Mouse (Mus musculus): ENCODE results near the gene Plscr1. TPM values are rescaled to one million over a fixed set of nuclear protein-coding genes. Genes with fewer than 3 reads are reported as not detected.

The Plscr1 gene
- total RNA-seq (2021) = 1 to 10 TPM; 1.5 to 2.7 TPM

DNA sequence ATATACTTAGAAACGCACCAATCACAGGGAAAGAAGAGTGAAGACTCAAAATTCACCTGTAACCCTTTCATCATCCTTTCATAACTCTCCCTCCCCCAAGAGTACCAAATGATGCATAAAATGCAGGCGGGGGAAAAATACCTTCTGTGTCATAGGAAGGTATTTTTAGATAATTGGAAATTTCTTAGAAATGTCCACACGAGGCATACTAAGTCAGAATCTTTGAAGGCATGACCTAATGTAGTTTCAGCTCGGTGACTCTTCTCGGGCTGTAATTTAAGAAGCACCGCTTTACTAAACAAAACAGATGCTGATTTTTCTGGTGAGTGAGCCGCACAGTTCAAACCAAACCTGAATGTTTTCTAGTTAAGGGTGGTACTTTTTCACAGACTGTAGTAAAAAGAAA lies at the start of gene Plscr1:
TSS of gene Plscr1 (plus strand) at position 304 of the 406 bp plus-strand sequence.
- no peak for DNase-seq
- intact Hi-C loops (cut with DNase I) = no loop called here

GRCm38 (mm10) chr9:92204397-92204796 lies 45.2 kb upstream of the Plscr1 start:
- intact Hi-C loops (cut with DNase I) = no loop called here
- DNase-seq = no peak

DNA sequence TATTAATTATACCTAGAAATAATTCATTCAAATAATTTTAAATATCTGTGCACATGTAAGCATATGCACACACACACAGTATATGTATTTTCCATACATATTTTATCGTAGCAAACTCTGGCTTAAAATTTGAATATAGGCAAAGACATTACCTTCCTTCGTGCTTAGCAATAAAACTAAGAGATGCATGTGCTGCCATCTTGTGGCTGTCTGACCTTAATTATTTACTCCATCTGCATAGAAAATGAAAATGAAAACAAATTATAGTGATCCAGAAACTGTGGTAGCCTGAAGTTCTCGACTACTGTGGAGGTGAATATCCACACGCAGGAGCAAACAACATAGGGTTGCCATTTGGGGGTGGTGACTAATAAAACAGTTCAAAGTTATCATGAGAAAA lies 42.2 kb upstream of the Plscr1 start:
- intact Hi-C loops (cut with DNase I) = loop anchor here (1.0 to 5.0 kb wide), 2 partner anchors 60 to 1510 kb away; no protein-coding TSS in a partner anchor

DNA sequence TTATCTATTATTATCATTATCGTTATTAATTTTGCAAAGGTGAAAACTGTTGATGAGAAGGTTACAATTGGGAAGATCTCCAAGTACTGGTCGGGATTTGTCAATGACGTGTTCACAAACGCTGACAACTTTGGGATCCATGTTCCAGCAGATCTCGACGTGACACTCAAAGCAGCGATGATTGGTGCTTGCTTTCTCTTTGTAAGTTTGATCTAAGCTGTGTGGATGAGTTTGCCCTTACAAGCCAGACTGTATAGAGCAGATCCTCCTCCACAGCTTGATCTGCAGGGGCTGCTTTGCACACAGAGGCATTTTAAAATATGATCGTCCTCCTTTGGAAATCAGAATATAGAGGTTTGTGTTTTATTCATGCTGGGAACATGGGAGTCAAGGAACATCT lies 41.8 kb upstream of the Plscr1 start:
- intact Hi-C loops (cut with DNase I) = loop anchor here (1.0 to 5.0 kb wide), 2 partner anchors 60 to 1510 kb away; no protein-coding TSS in a partner anchor
- DNase-seq = no peak

More for the DNA sequence above, 42.2 kb upstream of the Plscr1 start:
- DNase-seq = peak; percentile 67

DNA sequence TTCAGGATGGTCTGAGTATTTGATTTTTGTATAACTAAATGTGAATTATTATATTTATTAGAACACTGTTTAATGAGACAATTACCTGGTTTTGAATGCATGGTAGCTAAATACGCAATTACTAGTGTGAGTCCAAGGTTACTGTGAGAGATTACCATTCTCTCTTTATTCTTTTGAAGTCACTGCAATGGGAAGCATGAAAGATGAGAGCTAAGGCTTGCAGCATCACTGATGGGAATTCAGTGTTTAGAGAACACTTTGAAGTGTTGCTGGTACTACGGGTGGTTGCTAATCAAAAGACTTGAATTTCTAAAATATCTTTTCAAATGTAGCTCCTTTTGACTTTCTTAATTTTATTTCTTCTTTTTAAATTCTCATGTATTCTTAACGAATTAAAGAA lies 39.7 kb upstream of the Plscr1 start:
- DNase-seq = no peak
- intact Hi-C loops (cut with DNase I) = loop anchor here (5.0 kb wide), 1 partner anchor 1513 kb away; no protein-coding TSS in a partner anchor

DNA sequence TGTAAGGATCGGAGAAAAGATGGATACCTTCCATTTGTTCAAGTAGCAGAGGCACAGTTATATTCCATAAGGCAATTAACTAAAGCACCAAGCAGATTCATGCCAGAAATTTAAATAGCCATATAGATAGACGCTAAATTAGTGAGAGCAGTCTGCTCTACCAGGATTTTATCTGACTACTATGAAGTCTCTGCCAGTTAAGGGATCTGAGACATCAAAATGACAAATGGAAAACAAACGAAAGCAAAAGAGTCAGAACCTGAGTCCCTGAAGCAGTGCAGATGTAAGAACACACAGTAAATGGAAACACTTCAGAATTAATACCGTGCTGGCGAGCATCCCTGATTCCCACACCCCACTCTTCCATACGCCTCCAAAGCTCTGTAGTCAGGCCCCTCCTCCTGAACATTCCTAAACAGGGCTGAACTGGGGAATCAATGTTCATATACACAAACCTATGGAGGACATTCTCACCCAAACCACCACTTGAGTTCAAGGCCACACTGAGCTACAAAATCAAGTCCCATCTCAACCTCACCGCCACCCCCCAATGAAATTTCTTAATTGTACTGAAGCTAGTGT lies 39.1 kb upstream of the Plscr1 start:
- intact Hi-C loops (cut with DNase I) = no loop called here
- no peak for DNase-seq

- no peak for DNase-seq
- intact Hi-C loops (cut with DNase I) = no loop called here
Measured at GRCm38 (mm10) chr9:92211048-92211447, 38.5 kb upstream of the Plscr1 start.

DNA sequence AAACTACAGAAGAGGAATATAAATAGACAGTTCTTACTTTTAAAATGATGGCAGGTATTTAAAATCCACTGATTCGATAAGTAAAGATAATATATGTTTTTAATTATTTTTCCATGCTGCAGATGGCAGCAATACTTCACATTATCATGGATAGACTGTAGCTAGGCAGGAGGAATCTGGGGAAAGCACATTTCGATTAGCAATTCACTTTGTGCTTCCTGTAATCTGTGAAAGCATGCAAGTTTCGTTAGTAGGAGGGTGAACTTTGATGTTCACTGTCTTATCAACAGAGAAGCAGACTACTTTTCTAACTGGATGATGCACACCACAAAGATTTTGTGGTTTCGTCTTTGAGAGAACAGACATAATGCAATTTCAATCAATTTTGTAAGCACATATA lies 32.1 kb upstream of the Plscr1 start:
- DNase-seq = no peak
- intact Hi-C loops (cut with DNase I) = loop anchor here (2.0 to 5.0 kb wide), 2 partner anchors 395 to 660 kb away; no protein-coding TSS in a partner anchor

GRCm38 (mm10) chr9:92217896-92218295 lies 31.7 kb upstream of the Plscr1 start:
- no peak for DNase-seq
- intact Hi-C loops (cut with DNase I) = loop anchor here (2.0 to 5.0 kb wide), 2 partner anchors 395 to 659 kb away; no protein-coding TSS in a partner anchor

GRCm38 (mm10) chr9:92220151-92220550 lies 29.4 kb upstream of the Plscr1 start:
- intact Hi-C loops (cut with DNase I) = no loop called here
- DNase-seq = no peak

GRCm38 (mm10) chr9:92221480-92221879 lies 28.1 kb upstream of the Plscr1 start:
- intact Hi-C loops (cut with DNase I) = no loop called here
- DNase-seq = no peak

DNA sequence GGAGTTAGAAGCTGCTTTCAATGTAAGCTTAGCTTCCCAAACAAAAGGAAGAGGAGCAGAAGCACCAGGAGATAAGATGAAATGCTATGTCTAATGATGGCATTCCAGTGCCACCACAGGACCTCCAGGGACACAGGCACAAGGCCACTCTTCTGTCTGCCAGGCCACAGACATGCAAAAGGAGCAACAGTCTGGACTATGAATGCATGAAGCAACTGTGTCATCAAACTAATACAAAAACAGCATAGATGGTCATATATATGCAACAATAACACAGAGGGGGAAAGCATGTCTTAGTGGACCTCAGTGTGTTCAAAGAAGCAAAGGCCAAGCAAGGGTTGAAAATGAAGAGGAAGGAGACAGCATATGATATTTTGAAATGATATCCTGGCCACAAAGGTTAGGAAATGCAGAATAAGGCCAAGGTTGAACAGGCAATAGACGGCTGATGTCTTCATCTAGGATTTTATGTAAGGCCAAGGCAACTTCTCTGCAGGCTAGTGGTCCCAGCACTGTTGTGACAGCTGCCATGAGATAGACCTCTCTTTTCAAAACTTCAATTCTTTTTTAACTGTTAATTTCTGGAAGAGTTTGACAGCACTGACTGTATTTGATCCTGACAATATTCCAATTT lies 24.8 kb upstream of the Plscr1 start:
- intact Hi-C loops (cut with DNase I) = no loop called here

DNA sequence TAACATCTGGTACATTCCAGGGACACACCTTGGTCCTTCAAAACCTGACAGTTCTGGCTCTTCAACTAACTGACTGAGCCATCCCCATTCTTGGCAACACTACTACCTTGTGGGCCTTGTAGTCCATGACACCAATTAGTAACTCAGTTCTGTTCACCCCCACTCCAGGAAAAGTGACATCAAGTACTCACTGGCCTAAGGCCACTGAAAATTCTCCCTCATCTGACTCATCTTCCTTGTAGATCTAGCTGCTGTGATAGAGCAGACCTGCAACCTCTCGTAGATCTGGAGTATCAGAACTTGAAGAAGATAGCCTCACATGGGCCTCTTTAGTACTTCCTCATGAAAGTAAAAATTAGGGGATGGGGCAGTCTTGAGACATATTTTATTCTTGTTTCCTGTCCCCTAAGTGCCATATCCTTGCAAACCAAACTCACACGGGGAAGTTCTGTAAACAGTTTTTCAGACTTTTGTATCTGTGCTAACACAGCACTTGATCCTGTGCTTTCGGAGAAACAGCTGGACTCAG lies 23.4 kb upstream of the Plscr1 start:
- DNase-seq = no peak
- intact Hi-C loops (cut with DNase I) = no loop called here

More for the DNA sequence above, 24.8 kb upstream of the Plscr1 start:
- no peak for DNase-seq

DNA sequence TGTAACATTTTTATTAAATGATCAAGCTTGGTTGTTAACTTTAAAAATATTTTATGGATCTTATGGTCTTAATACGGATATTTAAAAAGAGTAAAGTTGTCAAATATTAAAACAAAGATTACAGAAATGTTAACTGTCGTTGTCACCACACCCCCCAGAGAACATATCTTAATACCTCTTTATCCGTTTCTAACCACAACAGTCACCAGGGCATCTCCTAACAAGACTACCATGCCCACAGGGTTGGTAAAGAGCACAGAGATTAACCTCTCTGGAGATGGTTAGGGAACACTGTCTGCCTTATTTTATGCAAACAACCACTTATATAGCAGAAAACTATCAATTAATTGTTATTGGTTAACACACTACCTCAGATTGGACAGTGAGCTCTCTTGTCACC lies 22.8 kb upstream of the Plscr1 start:
- no peak for DNase-seq
- intact Hi-C loops (cut with DNase I) = no loop called here

DNA sequence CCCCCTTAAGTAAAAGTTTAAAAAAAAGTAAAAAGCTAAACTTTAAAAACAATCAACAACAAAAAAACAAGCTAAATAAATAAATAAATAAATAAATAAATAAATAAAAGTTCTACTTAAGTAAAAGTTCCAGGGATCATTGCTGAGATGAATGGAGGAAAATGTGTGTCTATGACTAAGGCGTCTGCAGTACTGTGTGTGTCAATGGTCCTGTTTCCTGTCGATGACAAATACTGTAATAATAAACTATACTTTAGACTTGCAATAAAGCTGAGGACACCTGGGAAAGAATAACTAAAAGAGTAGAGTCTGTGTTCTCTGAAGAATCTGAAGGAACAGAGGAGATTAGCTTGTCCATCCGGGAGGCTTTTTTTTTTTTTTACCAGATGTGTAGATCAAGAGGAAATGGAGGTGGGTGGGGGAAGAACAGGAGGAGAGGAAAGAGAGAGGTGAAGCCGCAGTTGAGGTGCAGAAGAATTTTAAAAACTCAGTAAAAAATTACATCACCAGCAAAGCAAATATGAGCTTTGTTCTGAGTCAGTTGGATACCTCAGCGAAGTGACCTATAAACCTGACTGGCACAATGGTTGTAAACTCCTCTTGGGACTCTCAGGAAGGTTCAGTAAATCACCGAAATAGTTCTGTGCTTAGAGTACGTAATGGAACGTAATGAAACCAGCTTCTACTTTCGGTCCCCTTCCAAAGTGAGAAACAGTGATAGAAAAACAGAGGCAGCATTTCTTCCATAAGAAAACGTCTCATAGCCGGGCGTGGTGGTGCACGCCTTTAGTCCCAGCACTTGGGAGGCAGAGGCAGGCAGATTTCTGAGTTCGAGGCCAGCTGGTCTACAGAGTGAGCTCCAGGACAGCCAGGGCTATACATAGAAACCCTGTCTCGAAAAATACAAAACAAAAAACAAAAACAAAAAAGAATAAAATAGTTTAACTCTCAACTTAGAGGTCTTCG lies 20.4 kb upstream of the Plscr1 start:
- intact Hi-C loops (cut with DNase I) = no loop called here
- DNase-seq = no peak

- intact Hi-C loops (cut with DNase I) = no loop called here
- DNase-seq = no peak
Measured at GRCm38 (mm10) chr9:92229833-92230205, 19.7 kb upstream of the Plscr1 start.

DNA sequence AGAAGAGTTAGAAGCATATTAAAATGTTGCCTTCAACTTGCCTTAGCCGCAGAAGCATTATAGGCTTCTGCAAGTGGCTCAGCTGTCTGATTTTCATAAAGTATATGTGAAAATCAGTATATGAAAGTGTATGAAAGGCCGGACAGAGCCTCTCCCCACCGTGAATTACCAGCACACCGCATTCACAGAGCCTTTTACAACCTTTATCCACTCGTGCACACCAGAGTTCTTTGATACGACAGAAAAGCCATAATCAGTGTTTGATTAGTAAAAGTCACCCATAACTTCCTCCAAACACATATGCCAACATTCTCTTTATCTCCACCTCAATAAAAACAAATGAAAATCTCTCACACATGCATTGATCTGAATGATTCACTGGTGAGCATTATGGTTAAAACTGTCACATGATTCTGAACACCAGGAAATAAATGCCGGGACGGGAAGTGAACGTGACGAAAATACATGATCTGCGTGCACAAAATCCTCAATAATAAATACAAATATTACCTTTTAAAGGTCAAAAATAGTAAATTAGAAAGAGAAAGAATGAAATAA lies 14.6 kb upstream of the Plscr1 start:
- intact Hi-C loops (cut with DNase I) = no loop called here

DNA sequence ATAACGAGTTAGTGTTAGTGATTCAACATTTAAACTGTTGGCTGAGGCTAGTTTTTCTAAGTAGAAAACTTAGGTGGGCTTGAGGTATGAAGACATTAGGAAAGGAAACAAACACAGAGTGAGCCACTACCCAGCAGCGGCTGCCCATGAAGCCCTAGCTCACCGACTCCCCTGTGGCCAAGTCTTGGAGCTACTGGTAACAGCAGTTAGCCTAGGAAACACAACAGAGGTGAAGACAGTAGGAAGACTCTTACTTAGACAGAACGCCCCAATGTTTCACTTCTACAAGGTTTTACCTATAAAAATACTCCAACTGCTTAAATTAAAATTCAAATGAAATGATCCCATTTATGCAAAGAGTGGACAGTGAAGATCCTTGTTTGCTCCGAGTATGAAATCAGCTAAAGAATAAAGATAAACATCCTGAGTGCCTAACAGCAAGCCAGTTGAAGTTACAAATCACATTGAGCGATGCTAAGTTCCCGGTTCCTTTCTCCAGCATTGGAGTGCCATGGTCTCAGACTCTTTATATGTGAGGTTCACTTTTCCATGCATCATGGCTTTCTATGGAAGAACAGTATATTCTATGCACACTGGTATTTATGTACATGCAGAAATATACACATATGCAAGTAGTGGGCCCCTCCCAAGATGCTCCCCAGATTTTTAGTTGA lies 640 bp upstream of the Plscr1 start:
- intact Hi-C loops (cut with DNase I) = no loop called here
- DNase-seq = no peak

More for the DNA sequence above, 14.6 kb upstream of the Plscr1 start:
- no peak for DNase-seq

DNA sequence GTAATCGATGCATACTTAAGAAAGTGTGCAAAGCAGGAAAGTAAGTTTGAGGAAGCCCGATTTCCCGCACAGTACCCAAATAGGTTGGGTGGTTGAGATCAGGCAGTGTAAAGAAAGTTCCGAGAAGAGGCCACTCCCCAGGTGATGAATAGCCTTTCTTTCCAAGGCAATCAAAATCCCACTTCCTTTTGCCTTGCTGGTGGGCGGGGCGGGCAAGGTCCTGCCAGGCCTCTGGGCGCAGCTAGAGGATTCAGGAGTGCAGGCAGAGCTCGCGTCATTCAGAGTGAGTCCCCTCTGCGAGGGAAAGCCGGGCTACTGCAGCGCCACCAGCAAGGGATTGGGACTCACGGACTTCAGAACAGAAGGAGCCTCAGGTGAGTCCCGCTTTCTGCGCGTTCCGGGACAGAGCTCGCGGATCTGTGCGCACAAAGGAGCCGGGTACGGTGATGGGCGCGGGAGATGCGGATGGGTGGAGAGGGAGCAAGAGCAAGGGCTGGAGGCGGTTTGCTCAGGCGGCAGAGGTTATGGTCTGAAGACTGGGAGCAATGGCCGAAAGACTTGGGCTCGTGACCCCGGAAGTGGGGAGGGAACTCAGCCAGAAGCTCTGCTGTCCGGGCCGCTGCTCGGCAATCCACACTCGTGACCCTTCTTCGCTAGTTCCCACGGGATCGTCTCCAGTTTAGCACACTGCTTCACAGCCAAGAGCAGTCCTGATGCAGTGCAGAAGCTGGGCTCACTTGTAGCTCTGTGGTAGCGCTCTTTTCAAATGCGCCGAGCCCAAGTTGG lies 630 bp downstream of the Plscr1 start:
- intact Hi-C loops (cut with DNase I) = no loop called here
- peak; percentile 66 for DNase-seq
